8 mouse cellular contexts compared by ENCODE assay signal in the genomic region with DNA sequence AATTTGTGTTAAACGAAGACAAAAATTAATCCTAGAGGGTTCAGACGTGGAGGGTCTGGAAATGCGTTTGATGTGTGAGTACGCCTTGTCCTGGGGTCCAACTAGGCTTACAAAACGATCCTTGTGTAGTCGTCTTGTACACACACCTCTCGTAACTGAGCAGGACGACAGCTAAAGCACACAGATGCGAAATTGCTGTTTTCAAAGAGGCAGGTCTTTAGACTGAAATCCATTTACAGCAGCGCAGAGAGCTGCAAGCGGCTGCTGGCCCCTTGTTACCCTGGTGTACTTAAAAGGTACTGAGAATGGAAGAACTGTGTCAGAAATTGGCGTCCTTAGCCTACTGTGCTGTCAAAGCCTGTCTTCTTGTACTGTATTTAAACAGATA. TPM values are rescaled to one million over a fixed set of nuclear protein-coding genes. Genes with fewer than 3 reads are reported as not detected.
DNase-seq lines count a peak whose midpoint lies in the region; ATAC-seq lines count a peak whose summit lies in the region.

No protein-coding gene starts in this region.

- H3K9ac ChIP-seq in forebrain, embryonic 16.5 days (replicated peaks; ENCODE audit: low read depth, low read length), result peak overlapping the region; percentile 89

- H3K27me3 ChIP-seq in forebrain, embryonic 16.5 days (replicated peaks; ENCODE audit: control insufficient read depth, insufficient read depth, low read length), result peaks cover 19% of the 10 kb centered on the region

- 0% methylated on average over 12 of the region's 12 CpGs for WGBS in forebrain, embryonic 16.5 days
- 4% methylated on average over 12 of the region's 12 CpGs for WGBS in macrophage (ENCODE audit: missing documents)

- peak overlapping the region; percentile 89 for H3K4me3 ChIP-seq in forebrain, embryonic 16.5 days (replicated peaks; ENCODE audit: low read length)
- H3K4me3 ChIP-seq in macrophage (ENCODE audit: inconsistent target), result peak overlapping the region; percentile 83

- H3K4me2 ChIP-seq in forebrain, embryonic 16.5 days (ENCODE audit: low read length), result peak overlapping the region; percentile 88

- no peaks in the 10 kb centered on the region for H3K36me3 ChIP-seq in forebrain, embryonic 16.5 days (ENCODE audit: control insufficient read depth, insufficient read depth)
- no peaks in the 10 kb centered on the region for H3K36me3 ChIP-seq in macrophage (ENCODE audit: inconsistent target)

- ATAC-seq in forebrain, embryonic 16.5 days, result peak; percentile 13

- peak overlapping the region; percentile 89 for H3K27ac ChIP-seq in forebrain, embryonic 16.5 days (ENCODE audit: low read length)
- H3K27ac ChIP-seq in macrophage, result peak overlapping the region; percentile 27; the same call in 1 of the 2 replicates

- peak; percentile 7 for DNase-seq in kidney, postnatal 14 days
- no peak for DNase-seq in kidney, adult 18-20 months
- DNase-seq in NIH3T3 (ENCODE audit: low read depth), result peak; percentile 59
- no peak for DNase-seq in layer of hippocampus, adult 9-11 months
- DNase-seq in gastrocnemius, adult 8-10 months (ENCODE audit: low spot score in 2 of 2), result no peak
- DNase-seq in left cerebral cortex, adult 8-10 months (ENCODE audit: low spot score in 2 of 2), result no peak

- peaks cover 30% of the 10 kb centered on the region for H3K4me1 ChIP-seq in forebrain, embryonic 16.5 days (replicated peaks; ENCODE audit: control insufficient read depth, insufficient read depth, low read length)

- H3K9me3 ChIP-seq in forebrain, embryonic 16.5 days (ENCODE audit: control insufficient read depth, low read length), result no peaks in the 10 kb centered on the region

- H3K79me2 ChIP-seq in macrophage (ENCODE audit: inconsistent target), result peaks cover 53% of the 10 kb centered on the region

RNA-seq across cellular contexts. Expression of a gene that starts 0.5 kb away (rescaled TPM):
- 150 and 158 TPM in 2 replicates for polyA plus RNA-seq in forebrain, embryonic 16.5 days (2015; fragmentation: Nextera tagmentation; extraction: Ambion mirVana)
- total RNA-seq in macrophage (2018; cell fraction: chromatin; rRNA removed), result 100 to 1,000 TPM in 21 of 26 experiments, 10 to 100 TPM in 5; 38.9 to 279 (median 182) TPM
- total RNA-seq in macrophage (2018; cell fraction: cytosol; rRNA removed), result 10 to 100 TPM; 45.0 to 86.2 (median 63.7) TPM
- total RNA-seq in macrophage (2018; cell fraction: nucleus; rRNA removed), result 100 to 1,000 TPM in 11 of 26 experiments, 10 to 100 TPM in 15; 54.9 to 140 (median 98.2) TPM
- polyA plus RNA-seq in macrophage (2018), result 61.5 to 68.3 TPM (median 66.2 TPM) in 3 replicates
- total RNA-seq in gastrocnemius, adult 8-10 months (2022), result 100 to 1,000 TPM; 117 to 131 (median 127) TPM
- total RNA-seq in left cerebral cortex, adult 8-10 months (2022), result 100 to 1,000 TPM; 347 to 364 (median 356) TPM

RNA-seq across cellular contexts. Expression of a gene that starts 10.0 kb away (rescaled TPM):
- polyA plus RNA-seq in forebrain, embryonic 16.5 days (2015; fragmentation: Nextera tagmentation; extraction: Ambion mirVana), result 7.8 and 9.4 TPM in 2 replicates
- not detected for total RNA-seq in macrophage (2018; cell fraction: chromatin; rRNA removed)
- total RNA-seq in macrophage (2018; cell fraction: cytosol; rRNA removed), result under 1 TPM in 21 of 26 experiments, not detected in 5; 0.04 to 0.33 (median 0.11) TPM
- not detected for total RNA-seq in macrophage (2018; cell fraction: nucleus; rRNA removed)
- polyA plus RNA-seq in macrophage (2018), result 0.19 TPM in 1 of 3 replicates, not detected in the others
- total RNA-seq in gastrocnemius, adult 8-10 months (2022), result under 1 TPM in 2 of 4 experiments, not detected in 2; 0.13 to 0.15 TPM
- total RNA-seq in left cerebral cortex, adult 8-10 months (2022), result 10 to 100 TPM; 26.4 to 29.4 (median 28.3) TPM

RNA-seq across cellular contexts. Expression of a gene that starts 10.0 kb away (rescaled TPM):
- polyA plus RNA-seq in forebrain, embryonic 16.5 days (2015; fragmentation: Nextera tagmentation; extraction: Ambion mirVana), result 18.2 and 21.7 TPM in 2 replicates
- 1 to 10 TPM in 6 of 26 experiments, under 1 TPM in 9, not detected in 11; 0.29 to 1.8 (median 0.92) TPM for total RNA-seq in macrophage (2018; cell fraction: chromatin; rRNA removed)
- total RNA-seq in macrophage (2018; cell fraction: cytosol; rRNA removed), result under 1 TPM; 0.10 to 0.65 (median 0.34) TPM
- total RNA-seq in macrophage (2018; cell fraction: nucleus; rRNA removed), result 1 to 10 TPM in 4 of 26 experiments, under 1 TPM in 9, not detected in 13; 0.28 to 1.6 (median 0.63) TPM
- polyA plus RNA-seq in macrophage (2018), result 0.30 to 1.1 TPM (median 0.42 TPM) in 3 replicates
- total RNA-seq in gastrocnemius, adult 8-10 months (2022), result 1 to 10 TPM in 3 of 4 experiments, under 1 TPM in 1; 0.87 to 2.3 (median 1.1) TPM
- total RNA-seq in left cerebral cortex, adult 8-10 months (2022), result 10 to 100 TPM; 31.8 to 39.1 (median 34.5) TPM

RNA-seq across cellular contexts. Expression of a gene that starts 31.0 kb away (rescaled TPM):
- polyA plus RNA-seq in forebrain, embryonic 16.5 days (2015; fragmentation: Nextera tagmentation; extraction: Ambion mirVana), result 6.9 and 7.4 TPM in 2 replicates
- 1 to 10 TPM in 21 of 26 experiments, under 1 TPM in 4, not detected in 1; 0.54 to 8.6 (median 2.0) TPM for total RNA-seq in macrophage (2018; cell fraction: chromatin; rRNA removed)
- 1 to 10 TPM in 18 of 26 experiments, under 1 TPM in 8; 0.56 to 1.8 (median 1.1) TPM for total RNA-seq in macrophage (2018; cell fraction: cytosol; rRNA removed)
- 1 to 10 TPM in 16 of 26 experiments, under 1 TPM in 9, not detected in 1; 0.43 to 4.0 (median 1.2) TPM for total RNA-seq in macrophage (2018; cell fraction: nucleus; rRNA removed)
- 1.3 to 2.1 TPM (median 1.4 TPM) in 3 replicates for polyA plus RNA-seq in macrophage (2018)
- 10 to 100 TPM in 3 of 4 experiments, 1 to 10 TPM in 1; 9.0 to 12.2 (median 10.9) TPM for total RNA-seq in gastrocnemius, adult 8-10 months (2022)
- total RNA-seq in left cerebral cortex, adult 8-10 months (2022), result 100 to 1,000 TPM in 1 of 4 experiments, 10 to 100 TPM in 3; 91.4 to 114 (median 92.8) TPM

RNA-seq across cellular contexts. Expression of a gene that starts 41.0 kb away (rescaled TPM):
- 11.4 and 14.4 TPM in 2 replicates for polyA plus RNA-seq in forebrain, embryonic 16.5 days (2015; fragmentation: Nextera tagmentation; extraction: Ambion mirVana)
- 10 to 100 TPM in 12 of 26 experiments, 1 to 10 TPM in 14; 1.8 to 27.1 (median 8.7) TPM for total RNA-seq in macrophage (2018; cell fraction: chromatin; rRNA removed)
- total RNA-seq in macrophage (2018; cell fraction: cytosol; rRNA removed), result 10 to 100 TPM; 13.0 to 31.0 (median 21.7) TPM
- 10 to 100 TPM in 9 of 26 experiments, 1 to 10 TPM in 17; 3.9 to 20.8 (median 8.2) TPM for total RNA-seq in macrophage (2018; cell fraction: nucleus; rRNA removed)
- 16.6 to 24.5 TPM (median 22.9 TPM) in 3 replicates for polyA plus RNA-seq in macrophage (2018)
- 10 to 100 TPM; 14.3 to 18.2 (median 16.2) TPM for total RNA-seq in gastrocnemius, adult 8-10 months (2022)
- 10 to 100 TPM; 22.0 to 26.8 (median 25.4) TPM for total RNA-seq in left cerebral cortex, adult 8-10 months (2022)

Comparison
In these comparisons a context has a peak if more than half of its experiments do, and no peak if none do; other contexts are left out.
1. DNase-seq: peak in kidney, postnatal 14 days (single experiment) and NIH3T3 (single experiment); none in kidney, adult 18-20 months (single experiment), layer of hippocampus, adult 9-11 months (single experiment), gastrocnemius, adult 8-10 months (0 of 2) and left cerebral cortex, adult 8-10 months (0 of 2).
2. RNA of a gene that starts 10.0 kb away (total RNA-seq): 26.4 to 29.4 TPM in left cerebral cortex, adult 8-10 months; 0.13 to 0.15 TPM in gastrocnemius, adult 8-10 months; every median in the first group is over 10 times any median in the second.
3. RNA of a gene that starts 10.0 kb away (total RNA-seq): 31.8 to 39.1 TPM in left cerebral cortex, adult 8-10 months; 0.87 to 2.3 TPM in gastrocnemius, adult 8-10 months; every median in the first group is over 10 times any median in the second.